Mouse (Mus musculus): ENCODE measurements around the gene Palm3.

DNA sequence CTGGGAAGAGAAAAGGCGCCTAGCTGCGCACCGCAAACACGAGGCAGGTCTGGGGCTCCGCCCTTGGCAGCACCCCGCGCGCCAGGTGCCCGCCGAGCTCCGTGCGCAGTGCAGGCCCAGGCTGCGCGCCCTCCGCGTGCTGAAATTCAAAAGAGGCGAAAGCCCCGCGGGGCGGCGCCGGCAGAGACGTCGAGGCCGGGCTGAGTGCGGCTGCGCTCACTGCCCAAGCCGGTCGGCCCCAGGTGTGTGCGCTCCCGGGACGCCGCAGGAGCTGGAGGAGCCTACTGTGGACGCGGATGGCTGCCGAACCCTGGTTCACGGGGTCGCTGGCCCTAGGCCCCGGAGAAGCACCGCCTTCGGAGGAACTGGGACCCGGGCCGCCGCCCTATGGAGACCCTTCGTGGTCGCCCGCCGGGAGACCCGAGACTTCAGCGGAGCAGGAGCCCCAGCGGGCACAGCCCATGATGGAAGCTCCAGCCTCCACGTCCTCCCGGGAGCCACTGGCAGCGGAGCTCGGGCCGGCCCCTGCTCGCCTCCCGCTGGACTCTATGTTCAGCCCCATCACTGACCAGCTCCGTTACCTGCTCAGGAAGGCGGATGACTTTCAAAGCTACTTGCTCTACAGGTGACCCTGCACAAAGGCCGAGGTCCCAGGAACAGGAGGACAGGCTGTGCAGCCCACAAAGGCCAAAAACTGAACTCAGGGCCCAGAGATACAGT is 19.8 kb upstream of the Palm3 start, which contains the start of gene 1700067K01Rik:
- TF ChIP-seq CTCF (IDR thresholded peaks at IDR 0.05; ENCODE audit: low read depth) (no peak), EP300 (IDR thresholded peaks at IDR 0.05; ENCODE audit: low read depth) (no peak)

All from liver, embryonic 14.5 days (tissue).